Comparison of ENCODE assay signal across 8 mouse cellular contexts in genomic region chr16:4880136-4880825, GRCm38 (mm10). TPM values are rescaled to one million over a fixed set of nuclear protein-coding genes. Genes with fewer than 3 reads are reported as not detected.
DNase-seq lines count a peak whose midpoint lies in the region; ATAC-seq lines count a peak whose summit lies in the region.

Ubald1 (minus strand) TSS chr16:4880315.

- H3K4me3 ChIP-seq in hindbrain, embryonic 16.5 days (ENCODE audit: low read length) = peak within 1 kb of the TSS; percentile 87
- peak within 1 kb of the TSS; percentile 80 for H3K4me3 ChIP-seq in macrophage (ENCODE audit: inconsistent target)

- no peaks in the 10 kb centered on the region for H3K9me3 ChIP-seq in hindbrain, embryonic 16.5 days (ENCODE audit: control insufficient read depth, low read length)

- peaks cover 40% of the 10 kb centered on the region for H3K79me2 ChIP-seq in macrophage (ENCODE audit: inconsistent target)

- H3K27me3 ChIP-seq in hindbrain, embryonic 16.5 days (replicated peaks; ENCODE audit: control insufficient read depth, insufficient read depth, low read length) = no peaks in the 10 kb centered on the region

- H3K27ac ChIP-seq in hindbrain, embryonic 16.5 days (ENCODE audit: low read depth, low read length) = peak within 1 kb of the TSS; percentile 99
- peak within 1 kb of the TSS; percentile 94 for H3K27ac ChIP-seq in macrophage

- H3K4me2 ChIP-seq in hindbrain, embryonic 16.5 days (ENCODE audit: low read length) = peak within 1 kb of the TSS; percentile 83

- H3K4me1 ChIP-seq in hindbrain, embryonic 16.5 days (ENCODE audit: control insufficient read depth, insufficient read depth, low read depth, low read length) = peaks cover 34% of the 10 kb centered on the region

- H3K36me3 ChIP-seq in hindbrain, embryonic 16.5 days (ENCODE audit: control insufficient read depth, insufficient read depth, low read length) = no peaks in the 10 kb centered on the region
- peaks cover 9% of the 10 kb centered on the region; the same call in 1 of the 2 replicates for H3K36me3 ChIP-seq in macrophage (ENCODE audit: inconsistent target)

- ATAC-seq in hindbrain, embryonic 16.5 days = peak; percentile 92

- peak; percentile 95 for DNase-seq in WW6 (ENCODE audit: low read depth, low spot score)
- peak; percentile 95 to 99 for DNase-seq in cerebellum, postnatal 4 days (ENCODE audit: low spot score in 2 of 2)
- DNase-seq in gastrocnemius, adult 18-20 months (ENCODE audit: low spot score) = peak; percentile 97
- peak; percentile 95 to 97 for DNase-seq in left cerebral cortex, adult 18-20 months (ENCODE audit: low spot score in 2 of 2)
- DNase-seq in right cerebral cortex, adult 18-20 months = peak; percentile 99
- DNase-seq in urinary bladder, postnatal 10 days (ENCODE audit: low spot score) = peak; percentile 89

- H3K9ac ChIP-seq in hindbrain, embryonic 16.5 days (ENCODE audit: low read depth, low read length) = peak within 1 kb of the TSS; percentile 84

- WGBS in hindbrain, embryonic 16.5 days = under 1% methylated on average over 48 of the region's 48 CpGs
- WGBS in macrophage (ENCODE audit: missing documents) = under 1% methylated on average over 41 of the region's 48 CpGs

RNA-seq across cellular contexts. Expression of gene Ubald1, which starts in this region (rescaled TPM):
- total RNA-seq in gastrocnemius, adult 18-20 months (2021) = 10 to 100 TPM; 35.4 to 37.6 TPM
- 55.2 and 73.2 TPM in 2 replicates for polyA plus RNA-seq in hindbrain, embryonic 16.5 days (2015; fragmentation: Nextera tagmentation; extraction: Ambion mirVana)
- 10 to 100 TPM; 86.5 to 95.6 TPM for total RNA-seq in left cerebral cortex, adult 18-20 months (2021)
- 100 to 1,000 TPM in 2 of 26 experiments, 10 to 100 TPM in 23, 1 to 10 TPM in 1; 3.7 to 120 (median 34.7) TPM for total RNA-seq in macrophage (2018; cell fraction: chromatin; rRNA removed)
- total RNA-seq in macrophage (2018; cell fraction: cytosol; rRNA removed) = 100 to 1,000 TPM in 5 of 26 experiments, 10 to 100 TPM in 21; 45.7 to 109 (median 70.5) TPM
- 100 to 1,000 TPM in 2 of 26 experiments, 10 to 100 TPM in 24; 10.2 to 113 (median 35.9) TPM for total RNA-seq in macrophage (2018; cell fraction: nucleus; rRNA removed)
- polyA plus RNA-seq in macrophage (2018) = 64.4 to 75.7 TPM (median 71.8 TPM) in 3 replicates

Comparison
In these comparisons a context has a peak if more than half of its experiments do, and no peak if none do; other contexts are left out.
1. Peak in every context shown above with its lines: DNase-seq, ATAC-seq, H3K4me3 ChIP-seq and H3K27ac ChIP-seq.